Mouse (Mus musculus): ENCODE measurements around the gene Gar1. TPM values are rescaled to one million over a fixed set of nuclear protein-coding genes. Genes with fewer than 3 reads are reported as not detected.

The Gar1 gene
- polyA plus RNA-seq, 1 experiment from 2014 or later: 28.1 TPM

DNA sequence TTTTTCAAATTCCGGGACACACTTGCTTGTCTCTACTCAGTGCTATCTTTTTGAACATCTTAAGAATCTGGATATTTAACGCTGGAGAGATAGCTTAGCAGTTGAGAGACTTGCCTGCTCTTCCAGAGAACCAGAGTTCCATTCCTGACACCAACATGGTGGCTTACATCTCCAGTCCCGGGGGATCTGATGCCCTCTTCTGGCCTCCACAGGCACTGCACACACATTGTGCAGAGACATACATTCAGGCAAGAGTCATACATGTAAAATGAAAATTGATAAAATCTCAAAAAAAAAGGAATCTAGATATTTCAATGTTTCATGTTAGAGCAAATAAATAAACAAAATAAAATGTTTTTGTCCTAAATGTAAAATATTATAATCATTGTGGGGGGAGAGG, 48.5 kb downstream of the Gar1 start:
- WGBS: 89% methylated on average over 3 of the region's 3 CpGs
- Histone ChIP-seq H3K27ac (ENCODE audit: low read depth, low read length) (no peak overlapping the region), H3K4me3 (ENCODE audit: low read depth, low read length) (no peak overlapping the region), H3K27me3 (replicated peaks; ENCODE audit: control insufficient read depth, insufficient read depth, low read length) (no peaks in the 10 kb centered on the region), H3K9ac (ENCODE audit: low read length) (no peak overlapping the region), H3K36me3 (ENCODE audit: control insufficient read depth, insufficient read depth, low read length) (no peaks in the 10 kb centered on the region), H3K9me3 (replicated peaks; ENCODE audit: control insufficient read depth, low read length) (no peaks in the 10 kb centered on the region), H3K4me1 (ENCODE audit: control insufficient read depth, insufficient read depth, low read length) (no peaks in the 10 kb centered on the region), H3K4me2 (ENCODE audit: low read length) (no peak overlapping the region)
- DNase-seq (ENCODE audit: low spot score) (no peak), ATAC-seq (no peak)

DNA sequence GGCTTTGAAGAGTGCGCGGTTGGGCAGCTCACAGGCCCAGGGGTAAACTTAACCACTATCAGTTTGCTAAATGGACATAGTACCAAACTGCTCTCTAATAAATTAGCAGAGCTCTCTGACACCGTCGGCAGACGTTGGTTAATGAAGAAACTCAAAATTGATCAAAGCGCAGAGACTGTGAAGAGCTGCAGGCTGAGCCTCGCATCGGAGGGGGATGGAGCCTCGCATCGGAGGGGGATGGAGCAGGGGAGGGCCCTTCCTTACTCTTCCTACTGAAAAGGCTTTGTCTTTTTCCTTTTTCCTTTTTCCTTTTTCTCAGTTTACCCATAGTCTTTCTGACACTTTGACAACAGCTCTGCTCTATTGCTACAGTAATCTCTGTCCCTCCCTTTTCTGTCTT, 49.8 kb downstream of the Gar1 start:
- H3K4me3 ChIP-seq (ENCODE audit: low read depth, low read length): no peak overlapping the region
- DNase-seq (ENCODE audit: low spot score): peak; percentile 7
- H3K9me3 ChIP-seq (replicated peaks; ENCODE audit: control insufficient read depth, low read length): no peaks in the 10 kb centered on the region
- no peak overlapping the region for H3K27ac ChIP-seq (ENCODE audit: low read depth, low read length)
- H3K36me3 ChIP-seq (ENCODE audit: control insufficient read depth, insufficient read depth, low read length): no peaks in the 10 kb centered on the region
- H3K9ac ChIP-seq (ENCODE audit: low read length): no peak overlapping the region
- no peak overlapping the region for H3K4me2 ChIP-seq (ENCODE audit: low read length)
- ATAC-seq: no peak
- no peaks in the 10 kb centered on the region for H3K27me3 ChIP-seq (replicated peaks; ENCODE audit: control insufficient read depth, insufficient read depth, low read length)
- H3K4me1 ChIP-seq (ENCODE audit: control insufficient read depth, insufficient read depth, low read length): no peaks in the 10 kb centered on the region
- 31% methylated on average over 10 of the region's 10 CpGs for WGBS

Other genes starting within 250 kb of the Gar1 start
- 0.89 and 1.5 TPM in 2 replicates for gene Egf, start 76.1 kb downstream of the Gar1 start, polyA plus RNA-seq (2014; fragmentation: Nextera tagmentation; extraction: Ambion mirVana)
- gene Lrit3, start 27.4 kb downstream of the Gar1 start, polyA plus RNA-seq (2014; fragmentation: Nextera tagmentation; extraction: Ambion mirVana): not detected in 2 replicates
- gene Rrh, start 8.8 kb downstream of the Gar1 start, polyA plus RNA-seq (2014; fragmentation: Nextera tagmentation; extraction: Ambion mirVana): 0.28 TPM in 1 of 2 replicates, not detected in the other
- 0.14 and 0.22 TPM in 2 replicates for gene Cfi, start 4.5 kb upstream of the Gar1 start, polyA plus RNA-seq (2014; fragmentation: Nextera tagmentation; extraction: Ambion mirVana)
- 38.6 TPM in 2 replicates for gene Pla2g12a, start 47.2 kb upstream of the Gar1 start, polyA plus RNA-seq (2014; fragmentation: Nextera tagmentation; extraction: Ambion mirVana)
- gene Casp6, start 70.0 kb upstream of the Gar1 start, polyA plus RNA-seq (2014; fragmentation: Nextera tagmentation; extraction: Ambion mirVana): 39.4 and 42.3 TPM in 2 replicates
- gene Mcub, start 138.8 kb upstream of the Gar1 start, polyA plus RNA-seq (2014; fragmentation: Nextera tagmentation; extraction: Ambion mirVana): 6.6 and 7.8 TPM in 2 replicates
- 23.8 and 25.4 TPM in 2 replicates for gene Sec24b, start 230.2 kb upstream of the Gar1 start, polyA plus RNA-seq (2014; fragmentation: Nextera tagmentation; extraction: Ambion mirVana)

Data from forebrain, embryonic 14.5 days (tissue).